Mouse (Mus musculus) small intestine, adult 2 months (tissue): Measurements from ENCODE around the gene Fbxw4. TPM values are rescaled to one million over a fixed set of nuclear protein-coding genes. Genes with fewer than 3 reads are reported as not detected.

Source experiments
- H3K27ac ChIP-seq: fragments of 200-500 bp; 2 replicates; pipeline ENCODE4 v1.5.1; 2012; ENCODE audit warnings: low read depth, low read length, control low read depth, inconsistent platforms; ENCODE audit not compliant: insufficient read depth
- H3K27me3 ChIP-seq: fragments of 200-500 bp; 2 replicates; pipeline ENCODE4 v1.6.1; 2012; ENCODE audit warnings: mild to moderate bottlenecking, moderate library complexity, low read length, inconsistent platforms; ENCODE audit not compliant: control insufficient read depth, insufficient read depth
- H3K36me3 ChIP-seq: fragments of 200-500 bp; 2 replicates; pipeline ENCODE4 v1.6.1; 2012; ENCODE audit warnings: mild to moderate bottlenecking, low read length, control low read depth, inconsistent platforms; ENCODE audit not compliant: control insufficient read depth, insufficient read depth
- H3K4me1 ChIP-seq: fragments of 200-500 bp; 2 replicates; pipeline ENCODE4 v1.6.1; 2012; ENCODE audit warnings: low read length, inconsistent platforms, mixed read lengths; ENCODE audit not compliant: control insufficient read depth, insufficient read depth, insufficient read length
- H3K4me3 ChIP-seq: fragments of 200-500 bp; 2 replicates; pipeline ENCODE4 v1.5.1; 2012; ENCODE audit warnings: low read depth, mild to moderate bottlenecking, control low read depth, inconsistent platforms, low read length, moderate library complexity
- CTCF ChIP-seq: fragments of 200-500 bp; IDR thresholded peaks from 2 replicates; pipeline ENCODE4 v1.5.1; 2012; ENCODE audit warnings: low read depth, mild to moderate bottlenecking, control low read depth, inconsistent platforms, low read length, moderate library complexity, mixed read lengths; ENCODE audit not compliant: insufficient replicate concordance, insufficient read length; ENCODE audit errors: extremely low read depth
- POLR2A ChIP-seq: fragments of 200-500 bp; IDR thresholded peaks from 2 replicates; pipeline ENCODE4 v1.6.1; 2012; ENCODE audit warnings: low read depth, mild to moderate bottlenecking, control low read depth, inconsistent platforms, low read length, moderate library complexity
- WGBS: fragments of 180-500 bp; shearing (Covaris S2); methylation state at CpG from one replicate; pipeline ENCODE4 v1.1.7; 2018; 5-methylcytosine and 5-hydroxymethylcytosine counted together
- polyA plus RNA-seq: library from polyadenylated mRNA; depleted of rRNA; stranded (reverse); fragments of >200 nt; gene quantifications from 2 replicates; pipeline ENCODE4 v1.2.3, GENCODE M21; 2012

Gene Fbxw4
- polyA plus RNA-seq, 1 experiment: 44.8 TPM

DNA sequence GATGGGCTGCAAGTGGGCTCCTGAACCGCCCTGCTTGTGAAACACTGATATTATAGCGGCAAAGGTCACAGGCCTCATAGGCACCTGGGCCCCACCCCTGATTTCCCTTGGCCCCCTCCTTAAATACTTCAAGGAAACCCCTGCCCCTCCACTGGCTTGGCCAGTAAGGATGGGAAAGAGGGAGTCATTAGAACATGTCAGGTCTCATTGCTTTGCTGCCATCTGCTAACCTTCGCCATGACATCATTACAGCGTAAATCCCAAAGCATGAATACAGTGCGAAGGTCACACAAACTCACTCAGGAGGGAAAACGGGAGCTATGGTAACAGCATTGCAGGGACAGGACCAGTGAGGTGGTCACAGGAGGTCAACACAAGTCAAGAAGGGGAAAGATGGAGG, 63.7 kb downstream of the Fbxw4 start:
- Histone ChIP-seq H3K4me1 (peaks cover 9% of the 10 kb centered on the region), H3K36me3 (no peaks in the 10 kb centered on the region), H3K27ac (no peak overlapping the region), H3K4me3 (no peak overlapping the region), H3K27me3 (no peaks in the 10 kb centered on the region)
- 89% methylated on average over 6 of the region's 6 CpGs for WGBS
- TF ChIP-seq CTCF (no peak), POLR2A (no peak)

DNA sequence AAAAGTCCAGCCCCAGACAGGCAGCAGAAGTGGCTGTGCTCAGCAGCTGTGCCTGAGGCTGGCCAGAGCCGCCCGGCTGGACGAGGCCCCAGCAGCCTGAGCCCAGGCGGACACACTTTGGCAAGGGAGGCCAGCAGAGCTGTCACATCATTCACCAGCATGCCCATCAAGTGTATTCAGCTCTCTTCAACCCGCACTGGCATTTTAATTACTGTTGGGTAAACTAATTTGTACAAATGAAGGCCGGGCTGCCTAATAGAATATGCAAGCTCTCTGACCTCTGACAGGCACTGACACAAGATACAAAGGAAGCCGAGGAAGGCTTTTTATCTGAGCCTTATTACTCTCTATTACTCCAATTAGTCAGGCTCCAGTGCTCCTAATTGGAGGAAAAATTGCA, 64.1 kb downstream of the Fbxw4 start:
- Histone ChIP-seq H3K4me1 (peaks cover 9% of the 10 kb centered on the region), H3K4me3 (no peak overlapping the region), H3K27me3 (no peaks in the 10 kb centered on the region), H3K27ac (no peak overlapping the region), H3K36me3 (no peaks in the 10 kb centered on the region)
- WGBS: 84% methylated on average over 7 of the region's 7 CpGs
- TF ChIP-seq POLR2A (no peak), CTCF (no peak)

DNA sequence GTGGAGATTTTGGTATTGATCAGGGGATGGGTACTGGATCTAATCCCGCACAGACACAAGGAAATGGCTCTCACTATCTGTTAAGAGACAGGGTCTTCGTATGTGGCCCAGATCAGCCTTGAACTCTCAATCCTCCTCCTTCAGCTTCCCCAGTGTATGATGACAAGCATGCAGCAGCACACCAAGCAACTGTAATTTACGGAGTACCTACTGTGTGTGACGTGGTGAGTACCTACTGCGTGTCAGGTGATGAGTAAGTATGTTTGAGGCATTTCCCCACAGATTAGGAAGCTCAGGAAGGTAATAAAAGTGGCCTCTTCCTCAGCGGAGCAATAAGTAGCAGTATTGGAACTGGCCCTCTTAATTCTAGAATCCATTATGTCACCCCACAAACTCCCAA, 64.6 kb downstream of the Fbxw4 start:
- 94% methylated on average over 6 of the region's 6 CpGs for WGBS
- H3K27ac ChIP-seq: no peak overlapping the region
- peaks cover 9% of the 10 kb centered on the region for H3K4me1 ChIP-seq
- no peaks in the 10 kb centered on the region for H3K27me3 ChIP-seq
- H3K36me3 ChIP-seq: no peaks in the 10 kb centered on the region
- no peak overlapping the region for H3K4me3 ChIP-seq
- TF ChIP-seq CTCF: no peak
- no peak for TF ChIP-seq POLR2A

DNA sequence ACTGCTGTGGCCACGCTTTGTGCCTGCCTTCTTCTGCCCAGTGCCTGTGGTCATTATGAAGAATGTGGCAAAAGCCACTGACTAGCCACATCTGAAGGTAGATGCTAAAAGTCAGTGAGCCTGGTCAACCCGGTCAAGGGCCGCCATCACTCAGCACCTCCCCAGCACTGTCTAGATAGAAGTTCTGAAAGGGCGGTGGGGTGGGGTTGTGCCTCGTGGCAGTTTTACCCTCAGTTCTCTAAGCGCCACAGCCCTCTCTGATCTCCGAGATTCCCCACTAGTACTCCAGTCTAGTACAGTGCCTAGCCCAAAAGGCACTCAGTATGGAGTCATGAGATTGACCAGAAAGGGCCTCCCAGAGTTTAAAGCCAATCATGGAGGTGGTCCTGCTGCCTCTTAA, 66.0 kb downstream of the Fbxw4 start:
- WGBS: 94% methylated on average over 7 of the region's 7 CpGs
- Histone ChIP-seq H3K27me3 (no peaks in the 10 kb centered on the region), H3K4me1 (peaks cover 9% of the 10 kb centered on the region), H3K36me3 (no peaks in the 10 kb centered on the region), H3K4me3 (no peak overlapping the region), H3K27ac (no peak overlapping the region)
- no peak for TF ChIP-seq POLR2A
- no peak for TF ChIP-seq CTCF

DNA sequence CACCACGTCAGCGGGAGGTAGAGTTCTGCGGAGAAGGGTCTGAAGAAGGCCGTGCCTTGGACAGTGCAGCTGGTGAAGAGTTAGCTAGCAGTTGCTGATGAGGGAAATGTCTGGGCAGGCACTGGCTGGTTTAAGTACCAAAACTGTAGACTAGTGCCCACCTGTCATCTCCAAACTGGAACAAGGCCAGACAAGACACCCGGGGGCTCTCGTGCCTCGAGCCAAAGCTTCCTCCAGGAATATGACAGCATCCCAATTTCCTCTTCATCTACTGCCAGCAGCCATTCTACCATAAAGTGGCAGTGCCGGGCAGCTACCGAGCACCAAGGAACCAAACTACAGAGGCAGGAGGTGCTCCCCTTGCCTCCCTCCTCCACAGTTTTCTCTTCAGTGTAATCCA, 67.2 kb downstream of the Fbxw4 start:
- TF ChIP-seq CTCF (no peak), POLR2A (no peak)
- Histone ChIP-seq H3K4me1 (peaks cover 9% of the 10 kb centered on the region), H3K4me3 (no peak overlapping the region), H3K27ac (no peak overlapping the region), H3K36me3 (no peaks in the 10 kb centered on the region), H3K27me3 (no peaks in the 10 kb centered on the region)
- 93% methylated on average over 9 of the region's 9 CpGs for WGBS

DNA sequence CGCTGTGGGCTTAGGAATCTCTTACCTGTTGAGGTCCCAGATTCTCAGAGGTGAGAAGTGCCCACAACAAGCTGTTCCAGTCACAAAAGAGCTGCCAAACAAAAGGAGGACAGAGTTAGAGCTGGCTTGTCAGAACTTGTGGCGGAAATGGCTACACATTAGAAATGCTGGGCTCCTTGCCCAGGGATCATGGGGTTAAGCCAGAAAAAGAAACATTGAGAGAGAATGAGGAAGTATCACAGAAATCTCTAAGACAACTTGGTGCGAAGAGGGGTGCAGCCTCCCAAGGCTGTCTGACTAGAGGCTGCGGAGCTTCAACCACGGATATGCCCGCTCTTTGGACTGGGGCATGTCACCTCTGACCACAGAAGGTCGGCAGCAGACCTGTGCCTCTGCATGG, 68.4 kb downstream of the Fbxw4 start:
- Histone ChIP-seq H3K4me3 (no peak overlapping the region), H3K27me3 (no peaks in the 10 kb centered on the region), H3K27ac (no peak overlapping the region), H3K4me1 (peaks cover 9% of the 10 kb centered on the region), H3K36me3 (no peaks in the 10 kb centered on the region)
- WGBS: 26% methylated on average over 7 of the region's 7 CpGs
- TF ChIP-seq POLR2A (no peak), CTCF (no peak)

DNA sequence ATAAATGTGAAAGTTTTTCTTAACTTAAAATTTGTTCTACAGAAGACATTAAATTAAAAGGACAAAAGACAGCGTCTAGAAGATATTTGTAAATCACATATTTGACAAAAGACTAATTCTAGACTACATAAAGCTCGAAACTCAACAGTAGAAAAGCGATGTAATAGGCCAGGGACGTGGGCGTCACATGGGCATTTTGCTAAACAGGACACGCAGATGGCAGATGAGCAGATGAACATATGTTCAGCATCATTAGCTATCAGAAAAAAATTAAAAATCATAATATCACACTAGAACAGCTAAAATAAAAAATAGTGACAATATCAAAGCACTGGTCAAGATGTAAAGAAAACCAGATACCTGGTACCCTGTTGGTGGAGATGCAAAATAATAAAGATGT, 70.4 kb downstream of the Fbxw4 start:
- Histone ChIP-seq H3K27ac (no peak overlapping the region), H3K36me3 (no peaks in the 10 kb centered on the region), H3K4me3 (no peak overlapping the region), H3K4me1 (peaks cover 9% of the 10 kb centered on the region), H3K27me3 (no peaks in the 10 kb centered on the region)
- no peak for TF ChIP-seq POLR2A
- TF ChIP-seq CTCF: no peak
- WGBS: 96% methylated on average over 6 of the region's 6 CpGs
